Mouse (Mus musculus): ENCODE measurements around the gene Sema6c.
"Not testable (repeated sequence)": the region's sequence is repeated elsewhere in the genome, so short reads cannot be mapped to it uniquely, and the experiment has no call there.

DNA sequence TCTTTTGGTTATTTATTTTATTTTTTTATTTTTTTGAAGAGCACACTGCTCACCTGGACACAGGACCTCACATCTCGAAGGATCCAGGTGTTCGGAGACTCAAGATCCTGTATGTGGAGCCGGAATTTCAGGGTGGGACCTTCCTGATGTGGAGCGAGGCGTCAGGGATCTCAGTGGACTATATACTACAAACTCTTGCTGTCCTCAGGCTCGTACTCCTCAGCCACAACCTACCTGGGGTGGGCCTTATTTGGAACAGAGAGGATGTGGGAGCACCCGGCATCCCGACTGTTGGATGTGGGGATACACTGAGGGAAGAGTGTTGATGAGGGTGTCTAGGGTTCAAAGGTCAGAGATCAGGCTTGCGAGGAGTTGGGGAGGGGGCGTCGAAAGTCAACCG is 26.1 kb upstream of the Sema6c start:
- TF ChIP-seq CTCF (IDR thresholded peaks at IDR 0.05; ENCODE audit: low read depth); EP300 (optimal IDR thresholded peaks at IDR 0.05): not testable (repeated sequence)

Data from stomach, postnatal 0 days (tissue).